Mouse (Mus musculus): ENCODE measurements around the gene Map3k4. TPM values are rescaled to one million over a fixed set of nuclear protein-coding genes. Genes with fewer than 3 reads are reported as not detected.

Gene Map3k4
- polyA plus RNA-seq, 1 experiment = 33.4 TPM

- 94% methylated on average over 11 of the region's 11 CpGs for WGBS
- H3K27ac ChIP-seq (ENCODE audit: insufficient read depth, low read length) = no peak overlapping the region
- no peak for DNase-seq
- peaks cover 2% of the 10 kb centered on the region for H3K4me1 ChIP-seq (ENCODE audit: control insufficient read depth, insufficient read depth, low read length)
- no peaks in the 10 kb centered on the region for H3K27me3 ChIP-seq (ENCODE audit: control insufficient read depth, insufficient read depth, low read length)
- no peak overlapping the region for H3K4me3 ChIP-seq (replicated peaks; ENCODE audit: insufficient read depth, low read depth, low read length)
- no peak for TF ChIP-seq CTCF (IDR thresholded peaks at IDR 0.05; ENCODE audit: borderline replicate concordance, insufficient read depth, low read depth, low read length)
- TF ChIP-seq POLR2A (IDR thresholded peaks at IDR 0.05; ENCODE audit: borderline replicate concordance, insufficient read depth, low read length) = no peak
Measured at GRCm38 (mm10) chr17:12256142-12256541, 62.5 kb downstream of the Map3k4 start.

DNA sequence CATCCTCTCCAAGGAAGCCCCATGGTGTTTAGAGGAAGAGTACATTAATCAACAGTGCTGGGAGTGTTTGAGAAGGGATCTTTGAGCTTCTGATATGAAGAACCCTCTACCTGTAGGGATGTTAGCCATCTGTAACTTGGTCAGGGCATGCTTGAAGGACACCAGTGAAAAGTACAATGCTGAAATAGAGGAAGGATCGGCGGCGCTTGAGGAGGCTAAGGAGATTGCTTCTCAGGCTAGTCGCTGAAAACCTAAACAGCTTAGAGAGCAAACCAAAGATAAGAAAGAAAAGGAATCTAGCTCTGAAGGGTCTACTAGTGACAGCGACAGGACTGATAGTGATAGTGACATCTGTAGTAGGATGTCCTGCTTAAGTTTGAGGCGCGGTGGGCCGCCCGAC is 68.0 kb downstream of the Map3k4 start:
- TF ChIP-seq CTCF (IDR thresholded peaks at IDR 0.05; ENCODE audit: borderline replicate concordance, insufficient read depth, low read depth, low read length) = no peak
- no peak for TF ChIP-seq POLR2A (IDR thresholded peaks at IDR 0.05; ENCODE audit: borderline replicate concordance, insufficient read depth, low read length)
- H3K27me3 ChIP-seq (ENCODE audit: control insufficient read depth, insufficient read depth, low read length) = no peaks in the 10 kb centered on the region
- H3K27ac ChIP-seq (ENCODE audit: insufficient read depth, low read length) = no peak overlapping the region
- WGBS = 99% methylated on average over 9 of the region's 9 CpGs
- H3K4me1 ChIP-seq (ENCODE audit: control insufficient read depth, insufficient read depth, low read length) = no peaks in the 10 kb centered on the region
- no peak overlapping the region for H3K4me3 ChIP-seq (replicated peaks; ENCODE audit: insufficient read depth, low read depth, low read length)
- DNase-seq = no peak

GRCm38 (mm10) chr17:12249783-12250504 is 68.7 kb downstream of the Map3k4 start:
- Histone ChIP-seq H3K4me3 (replicated peaks; ENCODE audit: insufficient read depth, low read depth, low read length) (no peak overlapping the region), H3K4me1 (ENCODE audit: control insufficient read depth, insufficient read depth, low read length) (no peaks in the 10 kb centered on the region), H3K27ac (ENCODE audit: insufficient read depth, low read length) (no peak overlapping the region), H3K27me3 (ENCODE audit: control insufficient read depth, insufficient read depth, low read length) (no peaks in the 10 kb centered on the region)
- 92% methylated on average over 19 of the region's 19 CpGs for WGBS
- DNase-seq = no peak
- no peak; the same call in 1 of the 2 replicates for TF ChIP-seq CTCF (IDR thresholded peaks at IDR 0.05; ENCODE audit: borderline replicate concordance, insufficient read depth, low read depth, low read length)
- TF ChIP-seq POLR2A (IDR thresholded peaks at IDR 0.05; ENCODE audit: borderline replicate concordance, insufficient read depth, low read length) = no peak

- Histone ChIP-seq H3K27ac (ENCODE audit: insufficient read depth, low read length) (no peak overlapping the region), H3K27me3 (ENCODE audit: control insufficient read depth, insufficient read depth, low read length) (no peaks in the 10 kb centered on the region), H3K4me1 (ENCODE audit: control insufficient read depth, insufficient read depth, low read length) (no peaks in the 10 kb centered on the region), H3K4me3 (replicated peaks; ENCODE audit: insufficient read depth, low read depth, low read length) (no peak overlapping the region)
- DNase-seq = no peak
- 92% methylated on average over 3 of the region's 3 CpGs for WGBS
- TF ChIP-seq POLR2A (IDR thresholded peaks at IDR 0.05; ENCODE audit: borderline replicate concordance, insufficient read depth, low read length) (no peak), CTCF (IDR thresholded peaks at IDR 0.05; ENCODE audit: borderline replicate concordance, insufficient read depth, low read depth, low read length) (no peak)
Measured at GRCm38 (mm10) chr17:12240701-12241100, 77.9 kb downstream of the Map3k4 start.

GRCm38 (mm10) chr17:12232724-12233123 is 85.9 kb downstream of the Map3k4 start:
- Histone ChIP-seq H3K4me1 (ENCODE audit: control insufficient read depth, insufficient read depth, low read length) (peaks cover 14% of the 10 kb centered on the region), H3K27ac (ENCODE audit: insufficient read depth, low read length) (no peak overlapping the region), H3K4me3 (replicated peaks; ENCODE audit: insufficient read depth, low read depth, low read length) (no peak overlapping the region), H3K27me3 (ENCODE audit: control insufficient read depth, insufficient read depth, low read length) (no peaks in the 10 kb centered on the region)
- WGBS = 95% methylated on average over 6 of the region's 6 CpGs
- TF ChIP-seq CTCF (IDR thresholded peaks at IDR 0.05; ENCODE audit: borderline replicate concordance, insufficient read depth, low read depth, low read length) (no peak), POLR2A (IDR thresholded peaks at IDR 0.05; ENCODE audit: borderline replicate concordance, insufficient read depth, low read length) (no peak)
- DNase-seq = no peak

DNA sequence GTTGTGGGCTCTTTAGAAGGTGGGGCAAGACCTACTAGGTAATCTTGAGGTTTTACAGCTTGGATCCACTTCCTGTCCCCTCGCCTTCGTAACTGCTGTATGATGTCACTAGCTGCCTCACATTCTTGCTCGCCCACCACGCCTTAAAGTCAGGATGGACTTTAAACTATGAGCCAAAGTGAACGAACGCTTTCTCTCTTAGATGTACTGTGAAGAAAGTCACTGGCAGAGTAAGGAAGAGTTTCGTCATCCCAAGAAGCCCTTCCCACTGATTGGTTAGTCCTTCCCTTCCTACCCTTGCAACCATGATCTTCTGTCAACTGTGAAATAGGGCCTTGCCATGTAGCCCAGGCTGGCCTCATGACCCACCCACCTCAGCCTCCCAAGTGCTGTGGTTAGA is 87.5 kb downstream of the Map3k4 start:
- Histone ChIP-seq H3K27me3 (ENCODE audit: control insufficient read depth, insufficient read depth, low read length) (no peaks in the 10 kb centered on the region), H3K27ac (ENCODE audit: insufficient read depth, low read length) (no peak overlapping the region), H3K4me3 (replicated peaks; ENCODE audit: insufficient read depth, low read depth, low read length) (no peak overlapping the region), H3K4me1 (ENCODE audit: control insufficient read depth, insufficient read depth, low read length) (peaks cover 21% of the 10 kb centered on the region)
- WGBS = 93% methylated on average over 7 of the region's 7 CpGs
- no peak for DNase-seq
- TF ChIP-seq POLR2A (IDR thresholded peaks at IDR 0.05; ENCODE audit: borderline replicate concordance, insufficient read depth, low read length) = no peak

DNA sequence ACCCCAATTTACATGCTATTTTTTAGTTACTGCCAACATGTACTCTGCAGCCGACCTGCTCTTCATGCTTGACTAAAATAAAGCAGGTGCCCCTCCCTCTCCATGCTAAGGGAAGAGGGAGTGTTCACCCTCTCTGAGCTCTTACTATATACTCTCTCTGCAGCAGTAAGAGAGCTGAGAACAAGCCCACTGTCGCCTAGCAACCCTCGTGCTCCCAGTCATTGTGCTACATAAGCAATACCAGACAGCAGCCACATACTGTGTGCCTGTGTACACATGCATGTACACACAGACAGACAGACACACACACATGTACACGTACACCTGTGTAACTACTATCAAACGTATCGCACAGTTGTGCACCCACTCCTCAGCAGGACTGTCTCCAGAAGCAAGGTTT is 88.4 kb downstream of the Map3k4 start:
- TF ChIP-seq POLR2A (IDR thresholded peaks at IDR 0.05; ENCODE audit: borderline replicate concordance, insufficient read depth, low read length) (no peak), CTCF (IDR thresholded peaks at IDR 0.05; ENCODE audit: borderline replicate concordance, insufficient read depth, low read depth, low read length) (no peak)
- Histone ChIP-seq H3K4me1 (ENCODE audit: control insufficient read depth, insufficient read depth, low read length) (peaks cover 24% of the 10 kb centered on the region), H3K4me3 (replicated peaks; ENCODE audit: insufficient read depth, low read depth, low read length) (no peak overlapping the region), H3K27ac (ENCODE audit: insufficient read depth, low read length) (no peak overlapping the region), H3K27me3 (ENCODE audit: control insufficient read depth, insufficient read depth, low read length) (no peaks in the 10 kb centered on the region)
- WGBS = 68% methylated on average over 6 of the region's 6 CpGs
- DNase-seq = no peak

DNA sequence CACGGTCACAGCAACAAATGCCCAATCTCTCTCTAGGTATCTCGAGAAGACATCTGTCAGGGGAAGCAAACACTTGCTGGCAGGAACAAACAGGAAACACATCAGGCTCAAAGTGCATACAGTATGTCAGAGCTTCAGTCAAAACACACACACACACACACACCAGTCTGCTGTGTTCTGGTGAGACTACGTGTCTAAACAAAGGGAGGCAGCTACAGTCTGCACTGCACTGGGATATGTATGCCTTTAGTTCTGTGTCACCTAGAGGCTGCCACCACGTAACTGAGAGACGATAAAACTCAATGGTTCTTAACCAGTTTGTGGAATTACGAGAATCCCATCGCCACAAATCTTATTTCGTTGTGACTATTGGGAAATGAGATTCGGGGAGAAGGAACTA is 88.8 kb downstream of the Map3k4 start:
- DNase-seq = no peak
- no peak overlapping the region for H3K27ac ChIP-seq (ENCODE audit: insufficient read depth, low read length)
- peaks cover 27% of the 10 kb centered on the region for H3K4me1 ChIP-seq (ENCODE audit: control insufficient read depth, insufficient read depth, low read length)
- H3K4me3 ChIP-seq (replicated peaks; ENCODE audit: insufficient read depth, low read depth, low read length) = no peak overlapping the region
- TF ChIP-seq CTCF (IDR thresholded peaks at IDR 0.05; ENCODE audit: borderline replicate concordance, insufficient read depth, low read depth, low read length) (no peak), POLR2A (IDR thresholded peaks at IDR 0.05; ENCODE audit: borderline replicate concordance, insufficient read depth, low read length) (no peak)
- H3K27me3 ChIP-seq (ENCODE audit: control insufficient read depth, insufficient read depth, low read length) = no peaks in the 10 kb centered on the region
- WGBS = 93% methylated on average over 9 of the region's 9 CpGs
